Mouse (Mus musculus): ENCODE measurements around the gene Cntnap2. TPM values are rescaled to one million over a fixed set of nuclear protein-coding genes. Genes with fewer than 3 reads are reported as not detected.

Cntnap2 gene
- polyA plus RNA-seq (2015; fragmentation: Nextera tagmentation; extraction: Ambion mirVana): 41.2 and 48.6 TPM in 2 replicates

DNA sequence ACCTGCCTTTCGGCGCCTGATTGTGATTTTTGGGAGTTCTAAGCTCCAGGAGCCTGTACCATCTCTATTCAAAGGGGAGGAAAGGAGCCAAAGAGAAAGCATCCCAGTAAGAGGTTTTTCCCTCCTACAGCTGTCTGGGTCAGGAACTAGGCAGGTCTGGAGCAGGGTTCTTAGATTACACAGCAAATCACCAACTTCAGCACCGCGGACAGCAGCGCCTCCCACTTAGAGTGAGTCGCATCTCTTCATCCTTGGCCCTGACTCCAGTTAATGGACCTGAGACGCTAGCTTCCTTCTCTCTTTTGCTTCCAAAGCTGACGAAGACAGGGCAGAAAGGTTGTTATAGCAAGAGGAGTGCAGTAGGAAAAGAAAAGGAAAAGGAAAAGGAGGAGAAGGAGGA lies at the start of gene Cntnap2:
Gene Cntnap2 (plus strand): TSS at position 267 of the 400 bp plus-strand sequence.

